Mouse (Mus musculus) inflammation-experienced regulatory T-cells, adult 6 months (primary cell): Measurements from ENCODE around the gene Fgf18. TPM values are rescaled to one million over a fixed set of nuclear protein-coding genes. Genes with fewer than 3 reads are reported as not detected.

ENCODE experiments used
- ATAC-seq: one replicate; pipeline ENCODE4 v1.8.0; 2017
- polyA plus RNA-seq, 3 experiments: library from polyadenylated mRNA; unstranded; fragments of 100-300 nt; shearing (Covaris generic); gene quantifications; one replicate each; pipeline ENCODE4 v1.2.1; 2017

Gene Fgf18
- polyA plus RNA-seq, 3 experiments from 2014 or later: not detected

GRCm38 (mm10) chr11:33149453-33149852, 2.3 kb upstream of the Fgf18 start:
- no peak for ATAC-seq

GRCm38 (mm10) chr11:33149088-33149436, 1.9 kb upstream of the Fgf18 start:
- ATAC-seq: no peak

- peak; percentile 78 for ATAC-seq
These were observed 1.3 kb upstream of the Fgf18 start for GRCm38 (mm10) chr11:33148338-33149087.

GRCm38 (mm10) chr11:33147572-33148337, 555 bp upstream of the Fgf18 start:
- peak; percentile 45 for ATAC-seq

GRCm38 (mm10) chr11:33146651-33147131, 509 bp downstream of the Fgf18 start:
- ATAC-seq: no peak

- no peak for ATAC-seq
These were observed 1.1 kb downstream of the Fgf18 start for GRCm38 (mm10) chr11:33146143-33146497.

GRCm38 (mm10) chr11:33145201-33146142, 1.7 kb downstream of the Fgf18 start:
- no peak for ATAC-seq

- ATAC-seq: no peak
These were observed 3.3 kb downstream of the Fgf18 start for GRCm38 (mm10) chr11:33143906-33144305.

- no peak for ATAC-seq
These were observed 4.4 kb downstream of the Fgf18 start for GRCm38 (mm10) chr11:33142801-33143200.

- no peak for ATAC-seq
These were observed 7.1 kb downstream of the Fgf18 start for GRCm38 (mm10) chr11:33140111-33140460.

GRCm38 (mm10) chr11:33139458-33140110, 7.6 kb downstream of the Fgf18 start:
- no peak for ATAC-seq

- ATAC-seq: no peak
These were observed 8.5 kb downstream of the Fgf18 start for GRCm38 (mm10) chr11:33138686-33139085.

- ATAC-seq: no peak
These were observed 12.7 kb downstream of the Fgf18 start for GRCm38 (mm10) chr11:33134391-33134986.

- no peak for ATAC-seq
These were observed 14.4 kb downstream of the Fgf18 start for GRCm38 (mm10) chr11:33132619-33133338.

- ATAC-seq: no peak
These were observed 20.1 kb downstream of the Fgf18 start for GRCm38 (mm10) chr11:33127058-33127457.

- no peak for ATAC-seq
These were observed 24.5 kb downstream of the Fgf18 start for GRCm38 (mm10) chr11:33122575-33123268.

- no peak for ATAC-seq
These were observed 27.6 kb downstream of the Fgf18 start for GRCm38 (mm10) chr11:33119556-33119955.

GRCm38 (mm10) chr11:33119116-33119515, 28.1 kb downstream of the Fgf18 start:
- no peak for ATAC-seq

- no peak for ATAC-seq
These were observed 28.7 kb downstream of the Fgf18 start for GRCm38 (mm10) chr11:33118480-33118879.

GRCm38 (mm10) chr11:33115796-33116195, 31.4 kb downstream of the Fgf18 start:
- no peak for ATAC-seq

GRCm38 (mm10) chr11:33112407-33112806, 34.8 kb downstream of the Fgf18 start:
- no peak for ATAC-seq
